Mouse (Mus musculus) embryonic facial prominence, embryonic 14.5 days (tissue): ENCODE results near the gene Prkce. TPM values are rescaled to one million over a fixed set of nuclear protein-coding genes. Genes with fewer than 3 reads are reported as not detected.

Source experiments
- ATAC-seq: fragments of 200-750 bp; cut with Nextera tagmentation; 2 replicates; pipeline ENCODE4 v1.8.0; 2017; ENCODE audit warnings: low read depth, moderate number of reproducible peaks, moderate TSS enrichment
- DNase-seq: peaks from one replicate; pipeline ENCODE4 v3.0.0-alpha.2; 2015; ENCODE audit warnings: low spot score
- H3K27ac ChIP-seq: fragments of 300-500 bp; sonication (generic); replicated peaks from 2 replicates; pipeline ENCODE4 v1.5.1; 2014; ENCODE audit warnings: low read depth, mild to moderate bottlenecking, low read length, moderate library complexity
- H3K27me3 ChIP-seq: fragments of 300-500 bp; sonication (generic); replicated peaks from 2 replicates; pipeline ENCODE4 v1.6.1; 2014; ENCODE audit warnings: low read length; ENCODE audit not compliant: control insufficient read depth, insufficient read depth
- H3K36me3 ChIP-seq: fragments of 300-500 bp; sonication (generic); 2 replicates; pipeline ENCODE4 v1.6.1; 2014; ENCODE audit warnings: low read length, mixed read lengths; ENCODE audit not compliant: control insufficient read depth, insufficient read depth
- H3K4me1 ChIP-seq: fragments of 300-500 bp; sonication (generic); 2 replicates; pipeline ENCODE4 v1.6.1; 2014; ENCODE audit warnings: antibody characterized with exemption, low read length; ENCODE audit not compliant: control insufficient read depth, insufficient read depth
- H3K4me2 ChIP-seq: fragments of 300-500 bp; sonication (generic); 2 replicates; pipeline ENCODE4 v1.6.1; 2014; ENCODE audit warnings: low read depth, mild to moderate bottlenecking, low read length, moderate library complexity, mixed read lengths
- H3K4me3 ChIP-seq: fragments of 300-500 bp; sonication (generic); 2 replicates; pipeline ENCODE4 v1.5.1; 2014; ENCODE audit warnings: low read depth, mild to moderate bottlenecking, low read length
- H3K9ac ChIP-seq: fragments of 300-500 bp; sonication (generic); 2 replicates; pipeline ENCODE4 v1.6.1; 2014; ENCODE audit warnings: low read depth, mild to moderate bottlenecking, low read length, moderate library complexity, mixed read lengths
- H3K9me3 ChIP-seq: fragments of 300-500 bp; sonication (generic); 2 replicates; pipeline ENCODE4 v1.6.1; 2016; ENCODE audit warnings: low read length; ENCODE audit not compliant: control insufficient read depth
- WGBS: fragments of 180-500 bp; shearing (Covaris S2); extraction: QIAGEN DNeasy Blood & Tissue Kit; methylation state at CpG from one replicate; pipeline ENCODE4 v1.1.7; 2014; 5-methylcytosine and 5-hydroxymethylcytosine counted together
- polyA plus RNA-seq: library from polyadenylated mRNA; unstranded; fragments of >200 nt; fragmentation: Nextera tagmentation; extraction: Ambion mirVana; gene quantifications from 2 replicates; pipeline ENCODE4 v1.2.1, GENCODE M21; 2014

The Prkce gene
- polyA plus RNA-seq, 1 experiment from 2014 or later: 9.7 TPM

- H3K27me3 ChIP-seq: no peaks in the 10 kb centered on the region
- no peak overlapping the region for H3K4me2 ChIP-seq
- peaks cover 4% of the 10 kb centered on the region; the same call in 1 of the 2 replicates for H3K4me1 ChIP-seq
- no peak overlapping the region for H3K9ac ChIP-seq
- 80% methylated on average over 17 of the region's 17 CpGs for WGBS
- H3K36me3 ChIP-seq: no peaks in the 10 kb centered on the region
- no peak overlapping the region for H3K4me3 ChIP-seq
- no peak for DNase-seq
- H3K9me3 ChIP-seq: no peaks in the 10 kb centered on the region
- H3K27ac ChIP-seq: no peak overlapping the region
- no peak for ATAC-seq
These were observed 40.7 kb downstream of the Prkce start for GRCm38 (mm10) chr17:86208057-86208820.

GRCm38 (mm10) chr17:86208821-86209186 lies 41.2 kb downstream of the Prkce start:
- Histone ChIP-seq H3K4me3 (no peak overlapping the region), H3K9ac (no peak overlapping the region), H3K27ac (no peak overlapping the region), H3K9me3 (no peaks in the 10 kb centered on the region), H3K4me2 (no peak overlapping the region), H3K4me1 (no peaks in the 10 kb centered on the region), H3K36me3 (no peaks in the 10 kb centered on the region), H3K27me3 (no peaks in the 10 kb centered on the region)
- DNase-seq (no peak), ATAC-seq (no peak)
- WGBS: 88% methylated on average over 5 of the region's 5 CpGs

- no peak overlapping the region for H3K4me3 ChIP-seq
- no peaks in the 10 kb centered on the region for H3K27me3 ChIP-seq
- no peak overlapping the region for H3K9ac ChIP-seq
- DNase-seq: no peak
- WGBS: 83% methylated on average over 13 of the region's 13 CpGs
- no peak overlapping the region for H3K27ac ChIP-seq
- H3K4me2 ChIP-seq: no peak overlapping the region
- H3K9me3 ChIP-seq: no peaks in the 10 kb centered on the region
- no peaks in the 10 kb centered on the region for H3K4me1 ChIP-seq
- no peaks in the 10 kb centered on the region for H3K36me3 ChIP-seq
- no peak for ATAC-seq
These were observed 42.2 kb downstream of the Prkce start for GRCm38 (mm10) chr17:86209680-86210251.

GRCm38 (mm10) chr17:86212204-86212603 lies 44.6 kb downstream of the Prkce start:
- no peak overlapping the region for H3K4me2 ChIP-seq
- H3K27me3 ChIP-seq: no peaks in the 10 kb centered on the region
- DNase-seq (no peak), ATAC-seq (no peak)
- WGBS: 91% methylated on average over 3 of the region's 3 CpGs
- H3K4me1 ChIP-seq: no peaks in the 10 kb centered on the region
- no peaks in the 10 kb centered on the region for H3K36me3 ChIP-seq
- no peak overlapping the region for H3K27ac ChIP-seq
- no peak overlapping the region for H3K4me3 ChIP-seq
- H3K9ac ChIP-seq: no peak overlapping the region
- no peaks in the 10 kb centered on the region for H3K9me3 ChIP-seq

- H3K4me2 ChIP-seq: no peak overlapping the region
- H3K9me3 ChIP-seq: no peaks in the 10 kb centered on the region
- DNase-seq (no peak), ATAC-seq (no peak)
- H3K27ac ChIP-seq: no peak overlapping the region
- no peaks in the 10 kb centered on the region for H3K27me3 ChIP-seq
- H3K9ac ChIP-seq: no peak overlapping the region
- no peaks in the 10 kb centered on the region for H3K36me3 ChIP-seq
- no peaks in the 10 kb centered on the region for H3K4me1 ChIP-seq
- no peak overlapping the region for H3K4me3 ChIP-seq
- WGBS: 58% methylated on average over 9 of the region's 9 CpGs
These were observed 46.7 kb downstream of the Prkce start for GRCm38 (mm10) chr17:86214285-86214684.

GRCm38 (mm10) chr17:86214741-86215140 lies 47.2 kb downstream of the Prkce start:
- WGBS: 80% methylated on average over 14 of the region's 14 CpGs
- no peak overlapping the region for H3K4me3 ChIP-seq
- ATAC-seq: no peak
- no peaks in the 10 kb centered on the region for H3K9me3 ChIP-seq
- no peak overlapping the region for H3K9ac ChIP-seq
- no peak for DNase-seq
- H3K36me3 ChIP-seq: no peaks in the 10 kb centered on the region
- H3K4me2 ChIP-seq: no peak overlapping the region
- H3K27me3 ChIP-seq: no peaks in the 10 kb centered on the region
- no peaks in the 10 kb centered on the region for H3K4me1 ChIP-seq
- H3K27ac ChIP-seq: no peak overlapping the region

- H3K9me3 ChIP-seq: no peaks in the 10 kb centered on the region
- H3K4me3 ChIP-seq: no peak overlapping the region
- H3K27me3 ChIP-seq: no peaks in the 10 kb centered on the region
- ATAC-seq: peak; percentile 55; the same call in 1 of the 2 replicates
- no peaks in the 10 kb centered on the region for H3K36me3 ChIP-seq
- DNase-seq: no peak
- no peak overlapping the region for H3K27ac ChIP-seq
- no peak overlapping the region for H3K4me2 ChIP-seq
- WGBS: 86% methylated on average over 7 of the region's 7 CpGs
- no peaks in the 10 kb centered on the region for H3K4me1 ChIP-seq
- H3K9ac ChIP-seq: no peak overlapping the region
These were observed 48.2 kb downstream of the Prkce start for GRCm38 (mm10) chr17:86215771-86216170.

GRCm38 (mm10) chr17:86217468-86217867 lies 49.9 kb downstream of the Prkce start:
- H3K36me3 ChIP-seq: no peaks in the 10 kb centered on the region
- no peaks in the 10 kb centered on the region for H3K9me3 ChIP-seq
- DNase-seq (no peak), ATAC-seq (no peak)
- H3K4me2 ChIP-seq: no peak overlapping the region
- H3K4me3 ChIP-seq: no peak overlapping the region
- WGBS: 68% methylated on average over 5 of the region's 5 CpGs
- no peak overlapping the region for H3K27ac ChIP-seq
- H3K9ac ChIP-seq: no peak overlapping the region
- H3K27me3 ChIP-seq: no peaks in the 10 kb centered on the region
- no peaks in the 10 kb centered on the region for H3K4me1 ChIP-seq

GRCm38 (mm10) chr17:86218553-86218952 lies 51.0 kb downstream of the Prkce start:
- no peaks in the 10 kb centered on the region for H3K4me1 ChIP-seq
- H3K27me3 ChIP-seq: no peaks in the 10 kb centered on the region
- no peak overlapping the region for H3K27ac ChIP-seq
- no peaks in the 10 kb centered on the region for H3K36me3 ChIP-seq
- 81% methylated on average over 11 of the region's 11 CpGs for WGBS
- DNase-seq (no peak), ATAC-seq (no peak)
- H3K9ac ChIP-seq: no peak overlapping the region
- no peak overlapping the region for H3K4me3 ChIP-seq
- H3K9me3 ChIP-seq: no peaks in the 10 kb centered on the region
- H3K4me2 ChIP-seq: no peak overlapping the region
